Mouse (Mus musculus): ENCODE measurements at regions not wholly inside any gene's neighbourhood (a gene's known extent, or its start where the extent isn't known, plus 50 kb on each side); places are given as distances from the start of the nearest gene placed in this dataset.

- Histone ChIP-seq H3K4me2 (no peak overlapping the region), H3K9ac (no peak overlapping the region), H3K9me3 (no peaks in the 10 kb centered on the region), H3K27me3 (no peaks in the 10 kb centered on the region), H3K4me3 (no peak overlapping the region), H3K4me1 (replicated peaks) (no peaks in the 10 kb centered on the region), H3K36me3 (no peaks in the 10 kb centered on the region), H3K27ac (replicated peaks) (no peak overlapping the region)
- ATAC-seq (ENCODE audit: low FRiP score, low read depth) = no peak
- WGBS = 66% methylated on average over 4 of the region's 4 CpGs
These were observed 378.9 kb downstream of the Osr1 start for GRCm38 (mm10) chr12:9948784-9949183.

DNA sequence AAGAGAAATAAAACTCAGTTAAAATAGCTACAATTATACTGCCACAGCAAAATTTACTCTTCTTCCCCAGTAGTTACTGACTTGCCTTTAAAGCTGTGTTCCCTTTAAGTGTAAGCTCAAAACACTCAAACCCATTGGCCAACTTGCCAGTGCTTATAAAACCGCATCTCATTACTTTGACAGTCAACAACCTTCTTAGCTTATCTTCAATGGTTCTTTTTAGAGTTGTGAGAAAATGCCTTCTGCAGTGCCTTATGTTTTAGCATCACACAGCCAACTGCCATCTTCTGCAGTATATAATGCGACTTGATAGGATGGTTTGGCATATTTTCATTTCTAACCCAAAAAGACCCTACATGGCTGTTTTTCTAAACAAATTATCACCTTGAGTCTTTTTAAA is 382.5 kb downstream of the Osr1 start:
- Histone ChIP-seq H3K36me3 (no peaks in the 10 kb centered on the region), H3K4me1 (replicated peaks) (no peaks in the 10 kb centered on the region), H3K27ac (replicated peaks) (no peak overlapping the region), H3K9me3 (no peaks in the 10 kb centered on the region), H3K27me3 (no peaks in the 10 kb centered on the region), H3K4me3 (no peak overlapping the region), H3K4me2 (no peak overlapping the region), H3K9ac (no peak overlapping the region)
- no peak for ATAC-seq (ENCODE audit: low FRiP score, low read depth)
- WGBS = 98% methylated on average over 2 of the region's 2 CpGs

DNA sequence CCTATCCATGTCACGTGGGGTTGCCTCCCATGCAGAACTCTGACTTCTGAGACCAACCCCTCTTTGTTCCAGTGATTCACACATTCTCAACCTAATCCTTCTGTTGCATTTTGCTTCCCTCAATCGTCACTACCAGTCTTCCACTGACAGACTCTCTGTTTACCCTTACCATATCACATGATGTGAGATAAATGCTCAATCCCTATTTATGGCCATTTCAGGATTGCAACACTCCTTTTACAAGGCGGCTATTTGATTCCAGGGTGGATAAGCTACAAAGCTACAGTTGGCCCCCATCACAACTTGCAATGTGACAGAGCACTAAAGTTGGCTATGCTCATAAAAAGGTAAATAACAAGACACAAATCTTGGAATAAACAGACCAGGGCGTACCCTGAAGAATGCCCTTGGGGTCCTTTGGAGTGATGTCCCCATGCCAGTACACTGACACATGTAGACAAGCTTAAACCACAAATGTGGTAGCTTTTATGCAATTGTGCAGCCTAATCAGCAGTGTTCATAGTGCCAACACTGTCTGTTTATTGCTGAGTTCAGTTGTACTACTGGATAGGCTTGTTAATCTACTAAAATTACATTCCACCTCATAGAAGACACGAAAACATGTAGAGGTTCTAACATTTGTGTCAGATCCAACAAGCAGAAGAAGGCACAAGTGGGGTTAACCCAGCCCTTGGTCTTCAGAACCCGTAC is 384.4 kb downstream of the Osr1 start:
- no peaks in the 10 kb centered on the region for H3K27me3 ChIP-seq
- WGBS = 86% methylated on average over 6 of the region's 6 CpGs
- no peak overlapping the region for H3K9ac ChIP-seq
- H3K36me3 ChIP-seq = no peaks in the 10 kb centered on the region
- no peak overlapping the region for H3K4me2 ChIP-seq
- no peak overlapping the region for H3K27ac ChIP-seq (replicated peaks)
- no peaks in the 10 kb centered on the region for H3K9me3 ChIP-seq
- no peak for ATAC-seq (ENCODE audit: low FRiP score, low read depth)
- no peaks in the 10 kb centered on the region for H3K4me1 ChIP-seq (replicated peaks)
- H3K4me3 ChIP-seq = no peak overlapping the region

DNA sequence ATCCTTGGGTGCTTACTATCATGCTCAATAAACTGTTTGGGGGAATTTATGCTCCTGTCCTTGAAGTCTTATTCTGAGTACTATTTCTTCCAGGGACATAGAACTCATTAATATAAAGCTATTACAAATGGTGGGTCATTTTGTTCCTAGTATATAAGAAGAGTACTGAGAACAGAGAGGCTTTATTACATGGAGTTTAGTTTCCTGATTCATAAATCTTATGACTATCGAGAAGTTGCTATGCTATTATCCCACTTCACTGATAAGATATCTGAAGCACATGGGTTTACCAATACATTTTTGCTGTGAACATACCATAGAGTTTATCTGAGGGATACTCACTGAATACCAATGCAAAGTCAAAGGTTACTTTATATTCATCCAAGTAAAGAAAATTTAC is 399.5 kb downstream of the Osr1 start:
- Histone ChIP-seq H3K9ac (no peak overlapping the region), H3K27ac (replicated peaks) (no peak overlapping the region), H3K4me2 (no peak overlapping the region), H3K4me1 (replicated peaks) (no peaks in the 10 kb centered on the region), H3K9me3 (no peaks in the 10 kb centered on the region), H3K4me3 (no peak overlapping the region), H3K27me3 (no peaks in the 10 kb centered on the region), H3K36me3 (no peaks in the 10 kb centered on the region)
- WGBS = 90% methylated on average over 1 of the region's 1 CpGs
- no peak for ATAC-seq (ENCODE audit: low FRiP score, low read depth)

DNA sequence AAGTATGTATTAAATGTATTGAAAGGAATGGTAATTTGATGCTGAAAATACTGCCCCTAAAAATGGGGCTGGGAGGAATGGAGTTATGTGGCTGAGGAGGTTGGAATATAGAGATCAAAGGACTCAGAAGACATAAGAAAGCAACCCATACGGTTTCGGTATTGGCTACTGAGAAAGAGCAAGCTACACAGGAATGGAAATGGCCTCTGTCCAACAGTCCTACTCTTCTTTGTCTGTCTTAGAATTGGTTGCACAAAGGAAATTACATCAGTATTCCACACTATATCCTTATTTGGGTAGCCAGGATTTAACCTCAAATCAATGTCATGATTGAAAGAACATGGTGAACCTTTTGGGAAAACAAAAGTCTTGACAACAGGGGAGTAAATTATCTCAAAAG is 399.0 kb upstream of the Nt5c1b start:
- 63% methylated on average over 2 of the region's 2 CpGs for WGBS
- H3K36me3 ChIP-seq = no peaks in the 10 kb centered on the region
- H3K4me1 ChIP-seq (replicated peaks) = no peaks in the 10 kb centered on the region
- H3K4me3 ChIP-seq = no peak overlapping the region
- no peaks in the 10 kb centered on the region for H3K9me3 ChIP-seq
- no peak overlapping the region for H3K27ac ChIP-seq (replicated peaks)
- no peaks in the 10 kb centered on the region for H3K27me3 ChIP-seq
- H3K4me2 ChIP-seq = no peak overlapping the region
- H3K9ac ChIP-seq = no peak overlapping the region
- no peak for ATAC-seq (ENCODE audit: low FRiP score, low read depth)

DNA sequence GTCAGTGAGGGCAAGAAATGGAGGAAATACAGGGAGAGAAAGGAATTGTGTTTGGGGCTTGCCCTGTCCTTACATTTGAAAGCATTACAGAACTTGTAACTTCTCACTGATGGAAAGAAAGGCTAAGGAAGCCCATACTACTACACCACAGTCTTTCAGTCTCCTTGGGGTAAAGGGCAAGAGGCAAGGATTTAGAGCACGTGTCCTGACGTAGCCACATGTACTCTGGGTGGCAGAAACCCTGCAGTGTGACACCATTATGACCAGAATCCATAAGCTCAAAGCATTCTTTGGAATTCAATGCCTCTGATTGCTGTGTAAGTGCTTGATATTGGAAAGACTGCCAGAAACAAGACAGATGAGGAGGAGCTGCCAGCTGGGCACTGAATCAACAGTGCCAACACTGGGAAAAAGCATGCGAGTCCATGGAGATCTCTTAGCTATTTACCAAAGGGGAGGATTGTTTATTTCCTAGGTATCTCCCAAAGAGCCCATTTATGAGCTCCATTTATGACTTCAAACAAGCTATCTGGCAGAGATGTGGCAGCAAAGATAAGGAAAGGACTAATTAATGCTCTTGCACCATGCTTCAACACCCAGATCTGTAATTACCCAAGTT is 391.2 kb upstream of the Nt5c1b start:
- WGBS = 44% methylated on average over 3 of the region's 3 CpGs
- peak; percentile 79 for ATAC-seq (ENCODE audit: low FRiP score, low read depth)

DNA sequence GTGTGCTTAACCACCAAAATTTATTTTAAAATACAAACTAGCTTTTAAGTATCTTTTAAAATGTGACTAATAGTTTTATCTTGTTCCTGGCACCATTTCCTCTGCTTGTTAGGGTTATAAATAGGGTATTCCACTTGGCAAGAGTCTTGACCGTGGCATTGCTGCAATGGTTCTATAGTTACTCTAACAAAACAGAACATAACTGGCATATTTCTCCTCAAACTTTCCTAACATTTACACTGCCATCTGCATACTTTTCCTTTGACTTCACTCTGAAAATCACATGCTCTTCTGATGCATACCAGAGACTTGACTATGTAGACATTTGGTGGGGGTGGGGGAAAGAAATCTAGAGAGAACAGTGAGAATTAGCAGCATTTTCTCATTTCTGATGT is 390.7 kb upstream of the Nt5c1b start:
- no peak overlapping the region for H3K9ac ChIP-seq
- WGBS = 67% methylated on average over 1 of the region's 1 CpGs

More for the DNA sequence above, 391.2 kb upstream of the Nt5c1b start:
- Histone ChIP-seq H3K4me3 (no peak overlapping the region), H3K9me3 (no peaks in the 10 kb centered on the region), H3K9ac (no peak overlapping the region), H3K4me2 (no peak overlapping the region), H3K4me1 (replicated peaks) (no peaks in the 10 kb centered on the region), H3K27me3 (no peaks in the 10 kb centered on the region), H3K27ac (replicated peaks) (no peak overlapping the region), H3K36me3 (no peaks in the 10 kb centered on the region)

GRCm38 (mm10) chr12:9991305-9991704 is 378.5 kb upstream of the Nt5c1b start:
- no peak overlapping the region for H3K4me3 ChIP-seq
- no peak overlapping the region for H3K9ac ChIP-seq
- H3K9me3 ChIP-seq = no peaks in the 10 kb centered on the region
- ATAC-seq (ENCODE audit: low FRiP score, low read depth) = no peak
- H3K4me1 ChIP-seq (replicated peaks) = no peaks in the 10 kb centered on the region
- H3K4me2 ChIP-seq = no peak overlapping the region
- no peaks in the 10 kb centered on the region for H3K27me3 ChIP-seq
- 93% methylated on average over 1 of the region's 1 CpGs for WGBS
- no peaks in the 10 kb centered on the region for H3K36me3 ChIP-seq
- H3K27ac ChIP-seq (replicated peaks) = no peak overlapping the region

More for the DNA sequence above, 390.7 kb upstream of the Nt5c1b start:
- Histone ChIP-seq H3K36me3 (no peaks in the 10 kb centered on the region), H3K9me3 (no peaks in the 10 kb centered on the region), H3K27ac (replicated peaks) (no peak overlapping the region), H3K4me3 (no peak overlapping the region), H3K4me1 (replicated peaks) (no peaks in the 10 kb centered on the region), H3K4me2 (no peak overlapping the region), H3K27me3 (no peaks in the 10 kb centered on the region)
- ATAC-seq (ENCODE audit: low FRiP score, low read depth) = no peak

DNA sequence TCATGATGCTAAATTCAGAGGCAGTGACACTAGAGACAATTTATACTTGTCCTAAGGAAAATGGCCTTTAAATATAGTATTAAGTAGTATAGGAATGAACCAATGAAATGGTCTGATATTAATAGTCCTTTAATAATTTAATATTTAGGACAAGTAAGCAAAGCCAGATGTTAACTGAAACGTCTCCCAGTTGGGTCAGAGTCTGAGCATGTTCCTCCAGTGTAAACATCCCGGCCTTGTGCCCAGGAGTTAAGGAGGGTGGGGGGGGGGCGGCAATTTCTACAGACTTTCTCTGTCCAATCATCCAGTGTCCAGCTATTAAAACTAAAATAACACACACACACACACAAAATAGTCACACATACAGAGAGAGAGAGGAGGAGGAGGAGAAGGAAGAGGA is 374.1 kb upstream of the Nt5c1b start:
- Histone ChIP-seq H3K9me3 (no peaks in the 10 kb centered on the region), H3K4me1 (replicated peaks) (no peaks in the 10 kb centered on the region), H3K36me3 (no peaks in the 10 kb centered on the region), H3K4me3 (no peak overlapping the region), H3K27me3 (no peaks in the 10 kb centered on the region), H3K4me2 (no peak overlapping the region), H3K27ac (replicated peaks) (no peak overlapping the region), H3K9ac (no peak overlapping the region)
- ATAC-seq (ENCODE audit: low FRiP score, low read depth) = no peak
- 77% methylated on average over 3 of the region's 3 CpGs for WGBS

DNA sequence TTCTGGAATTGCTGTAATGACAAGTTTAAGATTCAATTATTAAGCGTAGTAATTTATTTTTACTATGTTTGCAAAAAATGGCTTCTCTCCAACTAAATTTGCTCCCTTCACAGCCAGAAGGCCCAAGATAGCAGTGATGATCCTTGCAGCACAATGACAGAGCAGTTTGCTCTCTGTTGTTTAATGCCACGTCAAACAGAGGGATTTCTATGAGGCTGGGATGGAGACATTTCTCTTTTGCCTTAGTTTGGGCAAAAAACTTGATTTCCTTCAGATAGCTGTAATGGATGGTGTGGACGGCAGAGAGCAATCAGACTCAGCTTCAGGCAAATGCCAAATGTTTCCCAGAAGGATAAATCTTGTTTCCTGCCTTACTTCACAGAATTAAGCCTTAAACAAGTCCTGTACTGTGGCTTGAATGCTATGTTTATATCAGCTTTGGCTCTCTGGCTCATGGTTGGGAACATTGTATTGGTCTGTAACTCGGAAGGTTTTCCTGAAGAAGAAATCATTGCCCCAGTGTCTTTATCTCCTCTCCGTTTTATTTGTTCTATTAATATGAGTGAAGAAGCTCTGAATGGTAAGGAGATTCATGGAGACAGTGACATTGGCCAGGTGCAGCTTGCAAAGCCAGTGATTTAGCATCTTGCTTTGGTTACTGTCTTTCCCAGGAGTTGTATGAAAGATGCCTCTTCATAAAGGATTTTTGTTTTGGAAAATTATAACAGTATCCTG is 373.2 kb upstream of the Nt5c1b start:
- WGBS = 83% methylated on average over 5 of the region's 5 CpGs
- no peaks in the 10 kb centered on the region for H3K4me1 ChIP-seq (replicated peaks)
- ATAC-seq (ENCODE audit: low FRiP score, low read depth) = no peak

DNA sequence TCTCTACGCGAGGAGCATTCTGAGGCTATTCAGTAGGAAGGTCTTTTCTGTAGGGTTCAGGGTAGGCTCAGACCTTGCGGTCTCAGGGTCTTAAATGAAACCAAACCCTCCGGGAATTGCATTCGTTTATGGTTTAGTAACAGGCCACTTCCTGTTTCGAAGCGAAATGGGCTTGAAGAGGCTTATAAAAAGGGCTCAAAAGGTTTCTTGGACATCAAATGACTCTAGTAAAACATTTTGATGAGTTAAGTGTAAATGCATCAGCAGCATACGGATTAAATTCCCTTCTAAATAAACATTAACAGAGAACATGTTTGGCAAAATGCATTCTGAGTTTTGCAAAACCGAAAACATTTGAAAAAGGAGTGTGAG is 372.6 kb upstream of the Nt5c1b start:
- no peaks in the 10 kb centered on the region for H3K27me3 ChIP-seq
- H3K4me3 ChIP-seq = no peak overlapping the region
- no peaks in the 10 kb centered on the region for H3K4me1 ChIP-seq (replicated peaks)
- no peak overlapping the region for H3K9ac ChIP-seq
- 81% methylated on average over 9 of the region's 9 CpGs for WGBS
- H3K36me3 ChIP-seq = no peaks in the 10 kb centered on the region
- ATAC-seq (ENCODE audit: low FRiP score, low read depth) = no peak
- no peak overlapping the region for H3K27ac ChIP-seq (replicated peaks)
- H3K4me2 ChIP-seq = no peak overlapping the region
- no peaks in the 10 kb centered on the region for H3K9me3 ChIP-seq

More for the DNA sequence above, 373.2 kb upstream of the Nt5c1b start:
- H3K4me2 ChIP-seq = no peak overlapping the region
- H3K9me3 ChIP-seq = no peaks in the 10 kb centered on the region
- H3K9ac ChIP-seq = no peak overlapping the region
- no peak overlapping the region for H3K4me3 ChIP-seq
- no peak overlapping the region for H3K27ac ChIP-seq (replicated peaks)
- no peaks in the 10 kb centered on the region for H3K27me3 ChIP-seq
- no peaks in the 10 kb centered on the region for H3K36me3 ChIP-seq

GRCm38 (mm10) chr12:9997571-9997970 is 372.2 kb upstream of the Nt5c1b start:
- H3K36me3 ChIP-seq = no peaks in the 10 kb centered on the region
- no peak overlapping the region for H3K9ac ChIP-seq
- no peaks in the 10 kb centered on the region for H3K27me3 ChIP-seq
- ATAC-seq (ENCODE audit: low FRiP score, low read depth) = no peak
- WGBS = 75% methylated on average over 3 of the region's 3 CpGs
- no peak overlapping the region for H3K4me3 ChIP-seq
- no peak overlapping the region for H3K4me2 ChIP-seq
- no peak overlapping the region for H3K27ac ChIP-seq (replicated peaks)
- H3K9me3 ChIP-seq = no peaks in the 10 kb centered on the region
- H3K4me1 ChIP-seq (replicated peaks) = no peaks in the 10 kb centered on the region

Measured in hindbrain, embryonic 15.5 days (tissue).